In genomic region chr19:43570831-43571790, GRCm38 (mm10) we compare ENCODE assay signal across 8 mouse cellular contexts. TPM values are rescaled to one million over a fixed set of nuclear protein-coding genes. Genes with fewer than 3 reads are reported as not detected.
DNase-seq lines count a peak whose midpoint lies in the region; ATAC-seq lines count a peak whose summit lies in the region.

No protein-coding gene starts in this region.

- ATAC-seq in midbrain, embryonic 12.5 days (ENCODE audit: low FRiP score, low read depth) = peak; percentile 68; the same call in 1 of the 2 replicates

- peak overlapping the region; percentile 56 for H3K4me3 ChIP-seq in embryonic facial prominence, embryonic 10.5 days
- H3K4me3 ChIP-seq in limb, embryonic 10.5 days = peak overlapping the region; percentile 53
- peak overlapping the region; percentile 43 for H3K4me3 ChIP-seq in midbrain, embryonic 12.5 days

- DNase-seq in 3134 (ENCODE audit: extremely low read depth, insufficient read length, low spot score) = peak; percentile 49
- DNase-seq in adrenal gland, postnatal 14 days = peak; percentile 83
- DNase-seq in embryonic facial prominence, embryonic 10.5 days (ENCODE audit: low spot score) = peak; percentile 81
- peak; percentile 96 for DNase-seq in heart, adult 11 months
- DNase-seq in kidney, adult 11 months = peak; percentile 50
- DNase-seq in limb, embryonic 10.5 days (ENCODE audit: low spot score) = peak; percentile 82
- DNase-seq in skeletal muscle tissue, adult 2 months (ENCODE audit: low read depth, low spot score) = peak; percentile 43

- WGBS in embryonic facial prominence, embryonic 10.5 days = 13% methylated on average over 32 of the region's 32 CpGs
- WGBS in limb, embryonic 10.5 days = 15% methylated on average over 32 of the region's 32 CpGs
- WGBS in midbrain, embryonic 12.5 days = 15% methylated on average over 32 of the region's 32 CpGs

- peaks cover 95% of the 10 kb centered on the region for H3K27me3 ChIP-seq in embryonic facial prominence, embryonic 10.5 days (replicated peaks; ENCODE audit: low read depth, poor library complexity, severe bottlenecking)
- H3K27me3 ChIP-seq in limb, embryonic 10.5 days (ENCODE audit: low read depth, poor library complexity, severe bottlenecking) = peaks cover 74% of the 10 kb centered on the region
- H3K27me3 ChIP-seq in midbrain, embryonic 12.5 days = peaks cover 57% of the 10 kb centered on the region

- peak overlapping the region; percentile 77 for H3K4me2 ChIP-seq in midbrain, embryonic 12.5 days (replicated peaks)

- no peaks in the 10 kb centered on the region for H3K9me3 ChIP-seq in embryonic facial prominence, embryonic 10.5 days
- no peaks in the 10 kb centered on the region for H3K9me3 ChIP-seq in limb, embryonic 10.5 days (replicated peaks)
- no peaks in the 10 kb centered on the region for H3K9me3 ChIP-seq in midbrain, embryonic 12.5 days

- no peak overlapping the region for H3K27ac ChIP-seq in embryonic facial prominence, embryonic 10.5 days (replicated peaks)
- no peak overlapping the region for H3K27ac ChIP-seq in limb, embryonic 10.5 days
- no peak overlapping the region for H3K27ac ChIP-seq in midbrain, embryonic 12.5 days (replicated peaks)

- H3K9ac ChIP-seq in midbrain, embryonic 12.5 days (replicated peaks) = peak overlapping the region; percentile 35; the same call in 1 of the 2 replicates

- no peaks in the 10 kb centered on the region for H3K36me3 ChIP-seq in embryonic facial prominence, embryonic 10.5 days (replicated peaks)
- H3K36me3 ChIP-seq in limb, embryonic 10.5 days = no peaks in the 10 kb centered on the region
- no peaks in the 10 kb centered on the region for H3K36me3 ChIP-seq in midbrain, embryonic 12.5 days

- H3K4me1 ChIP-seq in embryonic facial prominence, embryonic 10.5 days = peaks cover 8% of the 10 kb centered on the region
- peaks cover 8% of the 10 kb centered on the region; the same call in 1 of the 2 replicates for H3K4me1 ChIP-seq in limb, embryonic 10.5 days
- H3K4me1 ChIP-seq in midbrain, embryonic 12.5 days = peaks cover 6% of the 10 kb centered on the region; the same call in 1 of the 2 replicates

RNA-seq across cellular contexts. Expression of gene Nkx2-3, which starts 41.0 kb away (rescaled TPM):
- not detected in 2 replicates for total RNA-seq in adrenal gland, postnatal 14 days (2021)
- polyA plus RNA-seq in embryonic facial prominence, embryonic 10.5 days (2016; fragmentation: Nextera tagmentation; extraction: Ambion mirVana) = 3.7 and 4.1 TPM in 2 replicates
- 0.65 TPM in 1 of 2 replicates, not detected in the other for polyA plus RNA-seq in limb, embryonic 10.5 days (2016; fragmentation: Nextera tagmentation; extraction: Ambion mirVana)
- polyA plus RNA-seq in midbrain, embryonic 12.5 days (2016; fragmentation: Nextera tagmentation; extraction: Ambion mirVana) = 0.97 and 2.5 TPM in 2 replicates

RNA-seq across cellular contexts. Expression of gene Got1, which starts 46.7 kb away (rescaled TPM):
- total RNA-seq in adrenal gland, postnatal 14 days (2021) = 184 and 213 TPM in 2 replicates
- 55.4 and 57.9 TPM in 2 replicates for polyA plus RNA-seq in embryonic facial prominence, embryonic 10.5 days (2016; fragmentation: Nextera tagmentation; extraction: Ambion mirVana)
- 53.9 and 64.8 TPM in 2 replicates for polyA plus RNA-seq in limb, embryonic 10.5 days (2016; fragmentation: Nextera tagmentation; extraction: Ambion mirVana)
- polyA plus RNA-seq in midbrain, embryonic 12.5 days (2016; fragmentation: Nextera tagmentation; extraction: Ambion mirVana) = 55.1 and 56.2 TPM in 2 replicates

Comparison
In these comparisons a context has a peak if more than half of its experiments do, and no peak if none do; other contexts are left out.
1. DNase-seq: peak in every context shown above with its lines; median percentile 96 in heart, adult 11 months; 83 in adrenal gland, postnatal 14 days; 82 in limb, embryonic 10.5 days; 81 in embryonic facial prominence, embryonic 10.5 days; 50 in kidney, adult 11 months; 49 in 3134; 43 in skeletal muscle tissue, adult 2 months.